Mouse (Mus musculus) heart, adult 8-10 months (tissue): ENCODE measurements around the gene Drap1. TPM values are rescaled to one million over a fixed set of nuclear protein-coding genes. Genes with fewer than 3 reads are reported as not detected.

ENCODE experiments used
- DNase-seq: peaks from one replicate; pipeline ENCODE4 v3.0.0; 2022; ENCODE audit warnings: low spot score
- total RNA-seq, 4 experiments: library from RNA; stranded (reverse); gene quantifications; 2 replicates each; pipeline ENCODE4 v1.2.4; 2022

Gene Drap1
- total RNA-seq, 4 experiments from 2014 or later, result 337 to 351 (median 343) TPM

DNA sequence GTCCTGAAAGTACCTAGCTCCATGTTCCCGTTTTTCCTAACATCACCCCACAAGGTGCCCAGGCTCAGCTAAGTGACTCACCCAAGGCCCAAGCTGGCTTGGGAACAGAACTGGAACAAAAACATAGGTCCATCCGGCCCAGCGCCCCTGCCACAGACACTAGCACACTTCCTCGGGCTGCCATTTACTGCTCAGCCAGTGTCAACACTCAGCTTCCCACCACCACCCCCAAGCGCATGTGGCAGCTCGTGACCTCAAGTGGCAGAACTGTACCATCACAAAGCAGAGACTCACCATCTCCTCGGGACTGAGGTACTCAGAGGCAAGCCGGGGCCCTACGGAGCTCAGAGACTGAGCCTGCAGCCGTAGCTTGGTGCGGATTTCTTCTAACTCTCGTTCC is 41.5 kb downstream of the Drap1 start:
- no peak for DNase-seq

- no peak for DNase-seq
Measured at GRCm38 (mm10) chr19:5377446-5377845, 47.3 kb downstream of the Drap1 start.

- no peak for DNase-seq
Measured at GRCm38 (mm10) chr19:5374748-5375147, 50.0 kb downstream of the Drap1 start.

- DNase-seq, result no peak
Measured at GRCm38 (mm10) chr19:5374177-5374576, 50.6 kb downstream of the Drap1 start.

Other genes starting within 250 kb of the Drap1 start
- gene Pacs1, start 151.9 kb downstream of the Drap1 start, total RNA-seq, result 10 to 100 TPM; 18.6 to 21.9 (median 20.8) TPM
- 100 to 1,000 TPM; 108 to 125 (median 119) TPM for gene Sf3b2, start 129.5 kb downstream of the Drap1 start, total RNA-seq
- 10 to 100 TPM; 22.3 to 32.9 (median 25.1) TPM for gene Gal3st3, start 126.6 kb downstream of the Drap1 start, total RNA-seq
- not detected for gene Catsper1, start 89.2 kb downstream of the Drap1 start, total RNA-seq
- gene Cst6, start 75.4 kb downstream of the Drap1 start, total RNA-seq, result 10 to 100 TPM; 17.0 to 27.2 (median 23.5) TPM
- gene Eif1ad, start 58.2 kb downstream of the Drap1 start, total RNA-seq, result 10 to 100 TPM; 15.7 to 21.5 (median 19.6) TPM
- 100 to 1,000 TPM; 110 to 123 (median 117) TPM for gene Banf1, start 57.8 kb downstream of the Drap1 start, total RNA-seq
- gene Sart1, start 36.3 kb downstream of the Drap1 start, total RNA-seq, result 10 to 100 TPM; 53.9 to 61.4 (median 59.2) TPM
- under 1 TPM; 0.25 to 0.75 (median 0.39) TPM for gene Tsga10ip, start 22.5 kb downstream of the Drap1 start, total RNA-seq
- 10 to 100 TPM; 34.1 to 40.6 (median 36.2) TPM for gene AI837181, start 165 bp upstream of the Drap1 start, total RNA-seq
- gene Fosl1, start 22.6 kb upstream of the Drap1 start, total RNA-seq, result under 1 TPM in 2 of 4 experiments, not detected in 2; 0.14 to 0.23 TPM
- gene Ccdc85b, start 32.9 kb upstream of the Drap1 start, total RNA-seq, result 10 to 100 TPM in 1 of 4 experiments, 1 to 10 TPM in 3; 8.3 to 10.4 (median 8.9) TPM
- 10 to 100 TPM; 41.3 to 52.3 (median 49.2) TPM for gene Fibp, start 35.6 kb upstream of the Drap1 start, total RNA-seq
- gene Ctsw, start 43.5 kb upstream of the Drap1 start, total RNA-seq, result under 1 TPM in 3 of 4 experiments, not detected in 1; 0.29 to 0.38 (median 0.37) TPM
- gene Efemp2, start 49.0 kb upstream of the Drap1 start, total RNA-seq, result 10 to 100 TPM in 2 of 4 experiments, 1 to 10 TPM in 2; 6.5 to 11.2 (median 9.5) TPM
- gene Mus81, start 63.4 kb upstream of the Drap1 start, total RNA-seq, result 10 to 100 TPM; 15.8 to 27.3 (median 21.9) TPM
- 100 to 1,000 TPM; 142 to 201 (median 170) TPM for gene Cfl1, start 65.5 kb upstream of the Drap1 start, total RNA-seq
- gene 1700020D05Rik, start 78.8 kb upstream of the Drap1 start, total RNA-seq, result 1 to 10 TPM in 1 of 4 experiments, under 1 TPM in 3; 0.52 to 1.4 (median 0.81) TPM
- gene Snx32, start 85.6 kb upstream of the Drap1 start, total RNA-seq, result 1 to 10 TPM; 3.7 to 6.5 (median 6.0) TPM
- gene Ovol1, start 135.7 kb upstream of the Drap1 start, total RNA-seq, result not detected
- gene Ap5b1, start 143.0 kb upstream of the Drap1 start, total RNA-seq, result 1 to 10 TPM; 2.3 to 3.2 (median 2.7) TPM
- 10 to 100 TPM; 49.9 to 66.3 (median 64.9) TPM for gene Rnaseh2c, start 176.9 kb upstream of the Drap1 start, total RNA-seq
- 10 to 100 TPM; 23.1 to 38.7 (median 29.3) TPM for gene Kat5, start 185.3 kb upstream of the Drap1 start, total RNA-seq
- gene Rela, start 212.5 kb upstream of the Drap1 start, total RNA-seq, result 10 to 100 TPM; 26.7 to 31.2 (median 28.5) TPM
- 10 to 100 TPM; 14.9 to 23.5 (median 17.8) TPM for gene Sipa1, start 238.7 kb upstream of the Drap1 start, total RNA-seq